Mouse (Mus musculus): ENCODE results near the gene Ganab. TPM values are rescaled to one million over a fixed set of nuclear protein-coding genes. Genes with fewer than 3 reads are reported as not detected.
A peak's percentile ranks its signal among the peaks of the same experiment; 100 is the strongest.

The Ganab gene
- polyA plus RNA-seq, 1 experiment from 2014 or later: 69.9 TPM

- Histone ChIP-seq H3K36me3 (ENCODE audit: control insufficient read depth, insufficient read depth, low read length) (no peaks in the 10 kb centered on the region), H3K4me3 (ENCODE audit: low read depth, low read length) (no peak overlapping the region), H3K9ac (replicated peaks; ENCODE audit: low read depth, low read length) (no peak overlapping the region), H3K9me3 (ENCODE audit: control insufficient read depth, low read length) (no peaks in the 10 kb centered on the region), H3K4me1 (ENCODE audit: control insufficient read depth, insufficient read depth, low read length) (peaks cover 6% of the 10 kb centered on the region), H3K27ac (ENCODE audit: low read depth, low read length) (no peak overlapping the region), H3K4me2 (ENCODE audit: low read depth, low read length) (no peak overlapping the region), H3K27me3 (ENCODE audit: control insufficient read depth, insufficient read depth, low read length) (no peaks in the 10 kb centered on the region)
- 85% methylated on average over 2 of the region's 2 CpGs for WGBS
- ATAC-seq (ENCODE audit: low read depth): no peak
These were observed 38.9 kb downstream of the Ganab start for GRCm38 (mm10) chr19:8936736-8937135.

- H3K4me3 ChIP-seq (ENCODE audit: low read depth, low read length): peak overlapping the region; percentile 95
- H3K4me2 ChIP-seq (ENCODE audit: low read depth, low read length): peak overlapping the region; percentile 65; the same call in 1 of the 2 replicates
- H3K9me3 ChIP-seq (ENCODE audit: control insufficient read depth, low read length): no peaks in the 10 kb centered on the region
- ATAC-seq (ENCODE audit: low read depth): no peak
- H3K27me3 ChIP-seq (ENCODE audit: control insufficient read depth, insufficient read depth, low read length): no peaks in the 10 kb centered on the region
- peak overlapping the region; percentile 95; the same call in 1 of the 2 replicates for H3K9ac ChIP-seq (replicated peaks; ENCODE audit: low read depth, low read length)
- H3K4me1 ChIP-seq (ENCODE audit: control insufficient read depth, insufficient read depth, low read length): peaks cover 20% of the 10 kb centered on the region
- WGBS: 75% methylated on average over 15 of the region's 15 CpGs
- no peak overlapping the region for H3K27ac ChIP-seq (ENCODE audit: low read depth, low read length)
- peaks cover 7% of the 10 kb centered on the region for H3K36me3 ChIP-seq (ENCODE audit: control insufficient read depth, insufficient read depth, low read length)
These were observed 42.8 kb downstream of the Ganab start for GRCm38 (mm10) chr19:8940526-8941133.

DNA sequence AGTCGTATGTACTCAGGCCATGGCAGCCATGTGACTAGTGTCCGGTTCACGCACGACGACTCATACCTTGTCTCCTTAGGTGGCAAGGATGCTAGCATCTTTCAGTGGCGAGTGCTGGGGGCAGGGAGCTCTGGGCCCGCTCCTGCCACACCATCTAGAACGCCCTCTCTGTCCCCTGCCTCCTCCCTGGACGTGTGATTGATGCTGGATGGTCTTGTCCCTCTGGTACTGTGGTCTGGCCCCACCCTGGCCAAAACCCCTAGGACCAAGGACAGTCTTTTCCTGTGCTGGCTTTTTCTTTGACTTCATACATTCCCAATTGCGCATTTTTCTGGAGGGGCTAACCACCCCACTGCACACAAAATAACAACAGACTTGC is 43.3 kb downstream of the Ganab start:
- Histone ChIP-seq H3K27me3 (ENCODE audit: control insufficient read depth, insufficient read depth, low read length) (no peaks in the 10 kb centered on the region), H3K9me3 (ENCODE audit: control insufficient read depth, low read length) (no peaks in the 10 kb centered on the region), H3K27ac (ENCODE audit: low read depth, low read length) (peak overlapping the region; percentile 96), H3K4me3 (ENCODE audit: low read depth, low read length) (peak overlapping the region; percentile 95), H3K36me3 (ENCODE audit: control insufficient read depth, insufficient read depth, low read length) (peaks cover 12% of the 10 kb centered on the region), H3K4me2 (ENCODE audit: low read depth, low read length) (peak overlapping the region; percentile 65), H3K9ac (replicated peaks; ENCODE audit: low read depth, low read length) (peak overlapping the region; percentile 95), H3K4me1 (ENCODE audit: control insufficient read depth, insufficient read depth, low read length) (peaks cover 20% of the 10 kb centered on the region)
- ATAC-seq (ENCODE audit: low read depth): peak; percentile 31
- 16% methylated on average over 10 of the region's 10 CpGs for WGBS

- under 1% methylated on average over 64 of the region's 64 CpGs for WGBS
- Histone ChIP-seq H3K36me3 (ENCODE audit: control insufficient read depth, insufficient read depth, low read length) (peaks cover 17% of the 10 kb centered on the region), H3K4me2 (ENCODE audit: low read depth, low read length) (peak within 1 kb of the TSS; percentile 65), H3K9ac (replicated peaks; ENCODE audit: low read depth, low read length) (peak within 1 kb of the TSS; percentile 95), H3K4me3 (ENCODE audit: low read depth, low read length) (peak within 1 kb of the TSS; percentile 95), H3K4me1 (ENCODE audit: control insufficient read depth, insufficient read depth, low read length) (peaks cover 20% of the 10 kb centered on the region), H3K27me3 (ENCODE audit: control insufficient read depth, insufficient read depth, low read length) (no peaks in the 10 kb centered on the region), H3K9me3 (ENCODE audit: control insufficient read depth, low read length) (no peaks in the 10 kb centered on the region), H3K27ac (ENCODE audit: low read depth, low read length) (peak within 1 kb of the TSS; percentile 96)
- peak; percentile 95 for ATAC-seq (ENCODE audit: low read depth)
These were observed 43.8 kb downstream of the Ganab start, which contains the start of gene Mta2 for GRCm38 (mm10) chr19:8941515-8942217. TSS of gene Mta2 (plus strand) at chr19:8941875.

DNA sequence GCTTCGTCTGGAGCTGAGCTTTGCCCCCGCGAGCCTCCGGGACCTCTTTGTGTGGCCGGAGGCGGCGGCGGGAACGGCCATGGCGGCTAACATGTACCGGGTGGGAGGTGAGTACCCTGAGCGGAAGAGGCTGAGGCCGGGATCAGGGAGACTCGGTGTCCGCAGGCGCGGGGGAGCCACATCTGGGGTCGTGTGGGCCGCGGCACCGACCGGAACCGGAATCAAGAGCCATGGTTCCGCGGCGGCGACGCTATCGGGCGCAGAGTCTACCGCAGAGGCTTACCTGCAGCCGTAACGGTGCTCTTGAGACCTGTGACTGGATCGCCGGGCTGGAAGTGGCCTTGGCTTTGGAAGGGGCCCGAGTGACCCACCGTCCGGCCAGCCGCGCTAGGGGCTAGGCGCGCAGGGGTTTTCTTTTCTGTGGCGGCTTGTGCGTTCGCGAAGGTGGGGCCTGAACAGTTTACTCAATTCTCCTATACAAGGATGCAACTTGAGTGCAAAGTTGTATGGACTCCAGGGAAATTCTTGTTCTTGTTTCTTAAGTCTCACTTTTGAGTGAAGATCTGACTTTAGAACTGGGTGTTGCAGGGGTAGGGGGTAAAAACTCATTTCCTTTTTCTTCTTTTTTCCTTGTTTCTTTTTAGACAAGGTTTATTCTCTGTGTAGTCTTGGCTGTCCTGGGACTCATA is 44.5 kb downstream of the Ganab start:
- Histone ChIP-seq H3K4me3 (ENCODE audit: low read depth, low read length) (peak overlapping the region; percentile 95), H3K36me3 (ENCODE audit: control insufficient read depth, insufficient read depth, low read length) (peaks cover 24% of the 10 kb centered on the region), H3K27ac (ENCODE audit: low read depth, low read length) (peak overlapping the region; percentile 96), H3K4me1 (ENCODE audit: control insufficient read depth, insufficient read depth, low read length) (peaks cover 20% of the 10 kb centered on the region), H3K9ac (replicated peaks; ENCODE audit: low read depth, low read length) (peak overlapping the region; percentile 95), H3K27me3 (ENCODE audit: control insufficient read depth, insufficient read depth, low read length) (no peaks in the 10 kb centered on the region), H3K4me2 (ENCODE audit: low read depth, low read length) (peak overlapping the region; percentile 65), H3K9me3 (ENCODE audit: control insufficient read depth, low read length) (no peaks in the 10 kb centered on the region)
- peak; percentile 73 for ATAC-seq (ENCODE audit: low read depth)
- WGBS: 0% methylated on average over 46 of the region's 46 CpGs

GRCm38 (mm10) chr19:8943047-8943446 is 45.2 kb downstream of the Ganab start:
- 78% methylated on average over 2 of the region's 2 CpGs for WGBS
- ATAC-seq (ENCODE audit: low read depth): no peak
- H3K36me3 ChIP-seq (ENCODE audit: control insufficient read depth, insufficient read depth, low read length): peaks cover 30% of the 10 kb centered on the region
- peak overlapping the region; percentile 65 for H3K4me2 ChIP-seq (ENCODE audit: low read depth, low read length)
- no peaks in the 10 kb centered on the region for H3K27me3 ChIP-seq (ENCODE audit: control insufficient read depth, insufficient read depth, low read length)
- H3K4me3 ChIP-seq (ENCODE audit: low read depth, low read length): peak overlapping the region; percentile 95
- peak overlapping the region; percentile 95; the same call in 1 of the 2 replicates for H3K9ac ChIP-seq (replicated peaks; ENCODE audit: low read depth, low read length)
- peaks cover 20% of the 10 kb centered on the region for H3K4me1 ChIP-seq (ENCODE audit: control insufficient read depth, insufficient read depth, low read length)
- H3K27ac ChIP-seq (ENCODE audit: low read depth, low read length): no peak overlapping the region
- no peaks in the 10 kb centered on the region for H3K9me3 ChIP-seq (ENCODE audit: control insufficient read depth, low read length)

DNA sequence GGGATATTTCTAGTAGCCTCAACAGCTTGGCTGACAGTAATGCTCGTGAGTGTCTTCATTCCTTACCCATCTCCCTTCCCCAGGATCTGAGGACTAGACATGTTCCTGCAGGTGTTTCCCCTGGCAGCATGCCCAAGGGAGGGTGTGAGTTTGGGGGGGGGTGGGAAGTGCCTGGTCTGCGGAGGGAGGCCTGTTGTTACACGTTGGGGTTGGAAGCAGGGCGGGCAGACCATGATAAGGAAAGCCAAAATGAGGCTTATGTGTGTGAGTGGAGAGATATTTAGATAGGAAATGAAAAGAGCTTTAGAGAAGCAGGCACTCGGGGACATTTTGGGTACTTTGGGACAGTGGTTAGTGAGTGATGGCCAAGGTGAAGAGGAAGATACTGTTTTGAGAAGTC is 46.2 kb downstream of the Ganab start:
- H3K9me3 ChIP-seq (ENCODE audit: control insufficient read depth, low read length): no peaks in the 10 kb centered on the region
- no peak overlapping the region for H3K9ac ChIP-seq (replicated peaks; ENCODE audit: low read depth, low read length)
- H3K27me3 ChIP-seq (ENCODE audit: control insufficient read depth, insufficient read depth, low read length): no peaks in the 10 kb centered on the region
- 62% methylated on average over 5 of the region's 5 CpGs for WGBS
- H3K4me2 ChIP-seq (ENCODE audit: low read depth, low read length): peak overlapping the region; percentile 2; the same call in 1 of the 2 replicates
- H3K4me1 ChIP-seq (ENCODE audit: control insufficient read depth, insufficient read depth, low read length): peaks cover 20% of the 10 kb centered on the region
- no peak overlapping the region for H3K4me3 ChIP-seq (ENCODE audit: low read depth, low read length)
- H3K27ac ChIP-seq (ENCODE audit: low read depth, low read length): no peak overlapping the region
- H3K36me3 ChIP-seq (ENCODE audit: control insufficient read depth, insufficient read depth, low read length): peaks cover 40% of the 10 kb centered on the region
- no peak for ATAC-seq (ENCODE audit: low read depth)

GRCm38 (mm10) chr19:8944750-8945149 is 46.9 kb downstream of the Ganab start:
- no peak overlapping the region; the same call in 1 of the 2 replicates for H3K4me3 ChIP-seq (ENCODE audit: low read depth, low read length)
- H3K9ac ChIP-seq (replicated peaks; ENCODE audit: low read depth, low read length): no peak overlapping the region; the same call in 1 of the 2 replicates
- H3K4me2 ChIP-seq (ENCODE audit: low read depth, low read length): peak overlapping the region; percentile 24
- H3K4me1 ChIP-seq (ENCODE audit: control insufficient read depth, insufficient read depth, low read length): peaks cover 20% of the 10 kb centered on the region
- H3K36me3 ChIP-seq (ENCODE audit: control insufficient read depth, insufficient read depth, low read length): peaks cover 43% of the 10 kb centered on the region
- no peaks in the 10 kb centered on the region for H3K9me3 ChIP-seq (ENCODE audit: control insufficient read depth, low read length)
- H3K27ac ChIP-seq (ENCODE audit: low read depth, low read length): no peak overlapping the region
- H3K27me3 ChIP-seq (ENCODE audit: control insufficient read depth, insufficient read depth, low read length): no peaks in the 10 kb centered on the region
- 33% methylated on average over 5 of the region's 5 CpGs for WGBS
- no peak for ATAC-seq (ENCODE audit: low read depth)

All from neural tube, embryonic 14.5 days (tissue).